Mouse (Mus musculus) lung, embryonic 16.5 days (tissue): ENCODE results near the gene Fam171a1. TPM values are rescaled to one million over a fixed set of nuclear protein-coding genes. Genes with fewer than 3 reads are reported as not detected.
A peak's percentile ranks its signal among the peaks of the same experiment; 100 is the strongest.
"Not testable (repeated sequence)": the region's sequence is repeated elsewhere in the genome, so short reads cannot be mapped to it uniquely, and the experiment has no call there.

Experiments used
- ATAC-seq: fragments of 200-750 bp; cut with Nextera tagmentation; 2 replicates; pipeline ENCODE4 v1.8.0; 2017; ENCODE audit warnings: low read depth, mild to moderate bottlenecking, moderate library complexity
- H3K27ac ChIP-seq: fragments of 300-500 bp; sonication (generic); 2 replicates; pipeline ENCODE4 v1.5.1; 2014; ENCODE audit warnings: mild to moderate bottlenecking, control low read depth, low read length
- H3K27me3 ChIP-seq: fragments of 300-500 bp; sonication (generic); 2 replicates; pipeline ENCODE4 v1.6.1; 2014; ENCODE audit warnings: low read depth, low read length, mixed read lengths; ENCODE audit not compliant: control insufficient read depth, insufficient read depth
- H3K36me3 ChIP-seq: fragments of 300-500 bp; sonication (generic); 2 replicates; pipeline ENCODE4 v1.6.1; 2014; ENCODE audit warnings: low read length; ENCODE audit not compliant: control insufficient read depth, insufficient read depth
- H3K4me1 ChIP-seq: fragments of 300-500 bp; sonication (generic); replicated peaks from 2 replicates; pipeline ENCODE4 v1.6.1; 2014; ENCODE audit warnings: low read length, mixed read lengths; ENCODE audit not compliant: control insufficient read depth, insufficient read depth
- H3K4me2 ChIP-seq: fragments of 300-500 bp; sonication (generic); 2 replicates; pipeline ENCODE4 v1.6.1; 2014; ENCODE audit warnings: low read depth, low read length, control low read depth
- H3K4me3 ChIP-seq: fragments of 300-500 bp; sonication (generic); 2 replicates; pipeline ENCODE4 v1.5.1; 2014; ENCODE audit warnings: mild to moderate bottlenecking, low read length, control low read depth
- H3K9ac ChIP-seq: fragments of 300-500 bp; sonication (generic); 2 replicates; pipeline ENCODE4 v1.6.1; 2014; ENCODE audit warnings: low read length, control low read depth
- H3K9me3 ChIP-seq: fragments of 300-500 bp; sonication (generic); 2 replicates; pipeline ENCODE4 v1.6.1; 2016; ENCODE audit warnings: low read length; ENCODE audit not compliant: control insufficient read depth
- WGBS: fragments of 180-500 bp; shearing (Covaris S2); extraction: QIAGEN DNeasy Blood & Tissue Kit; methylation state at CpG from one replicate; pipeline ENCODE4 v1.1.7; 2014; 5-methylcytosine and 5-hydroxymethylcytosine counted together
- polyA plus RNA-seq: library from polyadenylated mRNA; unstranded; fragments of >200 nt; fragmentation: Nextera tagmentation; extraction: Ambion mirVana; gene quantifications from 2 replicates; pipeline ENCODE4 v1.2.1, GENCODE M21; 2015

The Fam171a1 gene
- polyA plus RNA-seq, 1 experiment from 2014 or later, result 54.6 TPM

DNA sequence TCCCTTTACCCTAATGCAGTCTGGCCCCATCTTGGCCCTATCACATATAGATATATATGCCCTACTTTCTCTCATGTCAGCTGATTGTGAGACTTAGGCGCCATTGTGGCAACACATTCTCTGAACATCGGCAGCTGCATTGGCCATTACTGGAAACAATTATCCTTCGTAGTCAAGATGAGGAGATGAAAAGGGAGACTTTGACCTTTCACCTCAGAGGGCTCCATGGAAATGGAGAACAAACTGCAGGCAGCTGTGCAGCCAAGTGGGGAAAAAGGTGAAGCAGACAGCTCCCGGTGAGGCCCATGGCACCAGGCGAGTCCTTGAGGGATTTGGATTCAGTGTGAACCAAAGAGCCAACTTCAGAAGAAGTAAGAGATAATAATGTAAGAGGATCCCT lies 81.5 kb downstream of the Fam171a1 start:
- no peak overlapping the region for H3K9ac ChIP-seq
- H3K27ac ChIP-seq, result no peak overlapping the region
- ATAC-seq, result no peak
- H3K9me3 ChIP-seq, result no peaks in the 10 kb centered on the region
- no peak overlapping the region for H3K4me3 ChIP-seq
- H3K4me2 ChIP-seq, result no peak overlapping the region
- no peaks in the 10 kb centered on the region for H3K27me3 ChIP-seq
- WGBS, result 78% methylated on average over 5 of the region's 5 CpGs
- H3K4me1 ChIP-seq, result no peaks in the 10 kb centered on the region
- H3K36me3 ChIP-seq, result peaks cover 15% of the 10 kb centered on the region

DNA sequence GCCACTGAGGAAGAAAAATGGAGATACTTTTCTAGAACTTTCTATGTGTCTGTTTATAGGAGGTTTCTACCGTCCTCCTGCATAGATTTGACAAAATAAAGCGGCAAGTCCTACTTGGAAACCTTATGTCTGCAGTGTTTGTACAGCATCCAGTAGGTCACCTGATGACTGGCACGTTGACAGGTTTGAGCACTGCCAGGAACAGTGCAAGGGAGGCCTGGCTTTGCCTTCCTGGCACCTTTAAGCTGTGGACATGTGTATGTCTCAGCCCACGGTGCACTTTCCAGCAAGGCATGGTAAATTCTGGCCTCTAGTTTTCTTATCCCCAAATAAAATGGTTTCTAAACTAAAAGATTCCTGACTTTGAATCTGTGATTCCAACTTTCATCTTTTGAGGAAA lies 86.4 kb downstream of the Fam171a1 start:
- no peak overlapping the region for H3K27ac ChIP-seq

DNA sequence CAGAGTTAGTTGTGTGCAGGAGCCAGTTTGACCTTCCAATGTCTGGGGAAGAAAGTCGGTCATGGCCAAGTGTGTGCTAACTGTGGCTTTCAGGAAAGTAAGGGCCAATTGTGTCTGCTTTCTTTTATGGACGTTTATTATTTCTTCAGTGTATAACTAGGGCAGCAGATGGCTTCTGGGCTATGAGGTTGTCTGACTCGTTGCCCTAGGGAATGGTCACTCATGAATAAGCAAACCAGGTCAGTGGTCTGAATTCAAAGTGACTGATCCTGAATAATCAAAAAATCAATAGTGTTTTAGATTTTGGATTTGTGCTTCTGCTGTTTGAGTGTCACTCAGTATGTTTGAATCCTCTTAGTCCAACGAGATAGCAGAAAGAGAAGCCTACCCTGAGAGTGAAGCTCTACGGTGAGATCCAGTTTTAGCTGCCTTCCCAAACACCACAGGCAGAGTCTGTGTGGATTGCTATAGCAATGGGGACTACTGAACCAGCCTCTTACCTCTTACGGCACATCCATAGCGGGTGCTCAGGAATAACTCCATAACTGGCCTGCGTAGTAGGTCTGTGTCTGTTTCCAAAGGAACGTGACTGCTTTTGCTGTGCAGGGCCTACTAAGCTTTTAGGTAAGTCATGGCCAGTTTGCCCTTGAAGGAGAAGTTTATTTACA lies 93.1 kb downstream of the Fam171a1 start:
- ATAC-seq, result no peak
- Histone ChIP-seq H3K36me3 (peaks cover 4% of the 10 kb centered on the region; the same call in 1 of the 2 replicates), H3K27ac (no peak overlapping the region), H3K4me2 (no peak overlapping the region), H3K9me3 (no peaks in the 10 kb centered on the region), H3K4me3 (no peak overlapping the region), H3K4me1 (no peaks in the 10 kb centered on the region), H3K9ac (no peak overlapping the region), H3K27me3 (no peaks in the 10 kb centered on the region)
- WGBS, result 82% methylated on average over 9 of the region's 9 CpGs

More for the DNA sequence above, 86.4 kb downstream of the Fam171a1 start:
- Histone ChIP-seq H3K4me2 (no peak overlapping the region), H3K9me3 (no peaks in the 10 kb centered on the region), H3K36me3 (peaks cover 14% of the 10 kb centered on the region), H3K27me3 (no peaks in the 10 kb centered on the region), H3K9ac (no peak overlapping the region), H3K4me3 (no peak overlapping the region), H3K4me1 (no peaks in the 10 kb centered on the region)
- 90% methylated on average over 4 of the region's 4 CpGs for WGBS
- ATAC-seq, result no peak

DNA sequence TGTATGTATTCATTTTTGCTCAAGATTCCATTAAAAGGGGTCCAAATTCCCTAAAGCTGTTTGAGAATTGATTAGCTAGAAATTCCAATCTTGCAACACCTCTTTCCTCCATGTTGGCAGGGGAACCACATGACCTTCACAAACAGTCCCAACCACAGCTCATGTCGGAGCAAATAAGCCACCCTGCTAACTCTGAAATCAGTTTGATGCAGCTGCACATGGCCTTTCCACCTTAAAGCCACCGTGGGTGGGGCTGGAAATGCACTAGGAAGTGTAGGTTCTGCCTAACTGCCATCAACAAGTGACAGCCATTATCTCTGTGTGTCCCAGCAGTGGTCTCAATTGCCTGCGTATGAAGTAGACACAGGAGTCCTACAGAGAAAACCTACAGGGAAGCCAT lies 101.5 kb downstream of the Fam171a1 start:
- H3K4me2 ChIP-seq, result no peak overlapping the region
- no peaks in the 10 kb centered on the region; the same call in 1 of the 2 replicates for H3K4me1 ChIP-seq
- H3K9ac ChIP-seq, result no peak overlapping the region
- ATAC-seq, result no peak
- H3K36me3 ChIP-seq, result peaks cover 3% of the 10 kb centered on the region; the same call in 1 of the 2 replicates
- no peak overlapping the region for H3K27ac ChIP-seq
- H3K27me3 ChIP-seq, result no peaks in the 10 kb centered on the region
- H3K9me3 ChIP-seq, result no peaks in the 10 kb centered on the region
- no peak overlapping the region for H3K4me3 ChIP-seq
- WGBS, result 77% methylated on average over 3 of the region's 3 CpGs

DNA sequence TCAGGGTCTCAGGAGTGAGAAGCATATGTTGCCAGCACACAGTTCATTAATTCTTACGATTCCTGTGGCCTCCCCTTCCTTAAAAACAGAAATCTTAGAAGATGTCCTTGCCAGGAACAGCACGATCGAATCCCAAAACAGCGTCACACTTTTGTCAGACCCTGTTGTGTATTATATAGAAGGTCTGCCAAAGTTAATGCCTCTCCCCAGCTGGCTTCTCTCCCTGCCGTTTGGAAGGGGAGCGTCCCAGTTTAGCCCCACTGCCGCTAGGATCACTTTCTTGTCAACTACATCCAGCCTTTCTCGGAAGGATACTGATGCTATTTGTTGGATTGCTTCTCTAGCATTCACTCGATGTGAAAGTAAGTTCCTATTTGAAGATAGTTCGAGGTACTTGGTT lies 102.6 kb downstream of the Fam171a1 start:
- H3K27me3 ChIP-seq, result no peaks in the 10 kb centered on the region
- H3K27ac ChIP-seq, result no peak overlapping the region
- peak; percentile 82 for ATAC-seq
- WGBS, result 59% methylated on average over 10 of the region's 10 CpGs
- H3K4me3 ChIP-seq, result no peak overlapping the region
- peaks cover 3% of the 10 kb centered on the region; the same call in 1 of the 2 replicates for H3K36me3 ChIP-seq
- no peaks in the 10 kb centered on the region; the same call in 1 of the 2 replicates for H3K4me1 ChIP-seq
- H3K9ac ChIP-seq, result no peak overlapping the region
- no peak overlapping the region for H3K4me2 ChIP-seq
- no peaks in the 10 kb centered on the region for H3K9me3 ChIP-seq

DNA sequence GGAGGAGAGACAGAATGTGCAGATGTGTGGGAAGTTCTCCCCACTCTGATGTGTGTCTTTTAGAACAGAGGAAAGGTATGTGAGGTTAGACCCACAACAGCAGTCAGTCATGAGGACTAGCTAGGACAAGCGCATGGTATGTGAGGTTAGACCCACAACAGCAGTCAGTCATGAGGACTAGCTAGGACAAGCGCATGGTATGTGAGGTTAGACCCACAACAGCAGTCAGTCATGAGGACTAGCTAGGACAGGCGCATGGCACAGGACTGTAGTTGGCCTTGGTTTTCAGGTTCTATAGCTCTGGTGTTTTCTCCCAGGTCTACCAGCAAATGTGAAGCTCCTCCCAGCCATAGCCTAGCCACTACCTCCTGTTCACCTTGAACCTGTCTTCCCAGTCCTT lies 103.6 kb downstream of the Fam171a1 start:
- H3K9me3 ChIP-seq, H3K36me3 ChIP-seq, H3K9ac ChIP-seq, H3K4me1 ChIP-seq, H3K27ac ChIP-seq, H3K27me3 ChIP-seq, H3K4me3 ChIP-seq, H3K4me2 ChIP-seq: not testable (repeated sequence)
- 94% methylated on average over 3 of the region's 3 CpGs for WGBS
- ATAC-seq, result peak; percentile 19; the same call in 1 of the 2 replicates

DNA sequence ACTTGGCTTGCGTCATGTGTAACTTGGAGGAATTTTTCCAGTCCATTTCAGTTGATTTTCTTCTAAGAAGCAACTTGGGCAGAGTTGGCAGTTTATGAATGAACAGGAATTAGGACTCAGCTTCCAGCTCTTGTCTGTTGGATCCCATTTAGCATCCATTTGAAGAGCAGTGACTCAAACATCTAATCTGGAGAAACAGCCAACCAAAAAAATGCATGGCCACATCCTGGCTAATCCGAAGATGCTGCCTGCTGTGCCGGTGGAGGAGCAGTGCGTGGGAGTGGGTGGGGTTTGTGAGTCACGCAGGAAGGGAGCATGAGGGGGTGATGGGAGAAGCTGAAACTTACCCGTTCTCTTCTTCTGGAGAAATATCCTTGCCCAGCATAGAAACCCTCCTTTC lies 104.2 kb downstream of the Fam171a1 start:
- H3K27ac ChIP-seq, result no peak overlapping the region
- H3K4me3 ChIP-seq, result no peak overlapping the region
- WGBS, result 73% methylated on average over 6 of the region's 6 CpGs
- no peak overlapping the region for H3K9ac ChIP-seq
- no peaks in the 10 kb centered on the region; the same call in 1 of the 2 replicates for H3K4me1 ChIP-seq
- H3K36me3 ChIP-seq, result peaks cover 3% of the 10 kb centered on the region; the same call in 1 of the 2 replicates
- H3K27me3 ChIP-seq, result no peaks in the 10 kb centered on the region
- no peak for ATAC-seq
- H3K9me3 ChIP-seq, result no peaks in the 10 kb centered on the region
- no peak overlapping the region for H3K4me2 ChIP-seq

DNA sequence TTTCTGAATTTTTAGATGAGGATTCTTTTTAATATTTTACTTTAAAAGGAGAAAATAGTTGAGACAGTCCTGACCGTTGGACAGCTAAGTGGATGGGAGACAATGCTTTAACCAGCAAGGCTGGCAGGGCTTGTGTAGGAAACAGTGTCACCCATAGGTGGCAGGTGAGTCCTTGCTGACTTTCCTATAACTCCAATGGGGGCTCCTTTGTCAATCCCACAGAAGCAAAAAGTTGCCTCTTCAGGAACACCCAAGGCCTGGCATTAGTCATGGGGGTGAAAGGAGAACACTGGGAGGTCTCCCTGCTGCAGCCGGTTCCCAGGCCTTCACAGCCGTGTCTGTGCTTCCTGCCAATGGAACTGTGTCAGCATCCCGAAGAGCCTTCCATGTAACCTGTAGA lies 114.5 kb downstream of the Fam171a1 start:
- Histone ChIP-seq H3K4me3 (no peak overlapping the region), H3K4me1 (no peaks in the 10 kb centered on the region), H3K36me3 (peaks cover 18% of the 10 kb centered on the region), H3K27me3 (no peaks in the 10 kb centered on the region), H3K9ac (no peak overlapping the region), H3K27ac (no peak overlapping the region), H3K9me3 (no peaks in the 10 kb centered on the region), H3K4me2 (no peak overlapping the region)
- peak; percentile 49; the same call in 1 of the 2 replicates for ATAC-seq
- 70% methylated on average over 4 of the region's 4 CpGs for WGBS

DNA sequence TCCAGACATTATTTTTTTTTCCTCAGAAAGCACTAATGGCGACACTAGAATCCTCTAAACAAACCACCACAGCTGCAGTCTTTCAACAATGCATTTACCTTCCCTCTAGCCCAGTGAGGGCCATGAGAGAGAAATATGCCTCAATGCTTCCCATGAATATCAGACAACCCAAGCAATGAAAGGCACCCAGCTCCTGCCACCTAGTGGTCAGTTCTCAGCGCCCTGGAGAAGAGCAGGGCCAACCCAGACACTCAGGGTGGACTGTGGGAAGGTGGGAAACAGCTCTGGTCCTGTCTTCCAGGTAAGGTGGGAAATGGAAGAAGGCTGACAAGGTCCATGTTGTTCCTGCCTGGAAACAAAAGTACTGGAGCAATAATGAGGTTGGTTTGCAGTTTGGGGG lies 115.0 kb downstream of the Fam171a1 start:
- Histone ChIP-seq H3K36me3 (peaks cover 18% of the 10 kb centered on the region), H3K27ac (no peak overlapping the region), H3K27me3 (no peaks in the 10 kb centered on the region), H3K9ac (no peak overlapping the region), H3K4me2 (no peak overlapping the region), H3K9me3 (no peaks in the 10 kb centered on the region), H3K4me3 (no peak overlapping the region), H3K4me1 (no peaks in the 10 kb centered on the region)
- 2% methylated on average over 2 of the region's 2 CpGs for WGBS
- ATAC-seq, result peak; percentile 87
